Mouse (Mus musculus) testis, adult 2 months (tissue): ENCODE results near the gene Gpr19. TPM values are rescaled to one million over a fixed set of nuclear protein-coding genes. Genes with fewer than 3 reads are reported as not detected.
A peak's percentile ranks its signal among the peaks of the same experiment; 100 is the strongest.

Experiments used
- H3K27ac ChIP-seq: fragments of 200-500 bp; 2 replicates; pipeline ENCODE4 v1.5.1; 2012; ENCODE audit warnings: low read depth, low read length; ENCODE audit not compliant: control insufficient read depth, insufficient read depth
- H3K27me3 ChIP-seq: fragments of 200-500 bp; 2 replicates; pipeline ENCODE4 v1.6.1; 2012; ENCODE audit warnings: mild to moderate bottlenecking, low read length, moderate library complexity; ENCODE audit not compliant: control insufficient read depth, insufficient read depth
- H3K36me3 ChIP-seq: fragments of 200-500 bp; 2 replicates; pipeline ENCODE4 v1.6.1; 2012; ENCODE audit warnings: mild to moderate bottlenecking, low read length; ENCODE audit not compliant: control insufficient read depth, insufficient read depth
- H3K4me1 ChIP-seq: fragments of 200-500 bp; 2 replicates; pipeline ENCODE4 v1.6.1; 2012; ENCODE audit warnings: low read length; ENCODE audit not compliant: control insufficient read depth, insufficient read depth
- H3K4me3 ChIP-seq: fragments of 200-500 bp; 2 replicates; pipeline ENCODE4 v1.5.1; 2012; ENCODE audit warnings: low read depth, mild to moderate bottlenecking, low read length, moderate library complexity, mixed read lengths; ENCODE audit not compliant: control insufficient read depth
- CTCF ChIP-seq: fragments of 200-500 bp; IDR thresholded peaks from 2 replicates; pipeline ENCODE4 v1.5.1; 2012; ENCODE audit warnings: low read depth, mild to moderate bottlenecking, inconsistent platforms, low read length, moderate library complexity; ENCODE audit not compliant: control insufficient read depth, insufficient read depth, insufficient replicate concordance
- POLR2A ChIP-seq: fragments of 200-500 bp; IDR thresholded peaks from 2 replicates; pipeline ENCODE4 v1.6.1; 2012; ENCODE audit warnings: low read depth, mild to moderate bottlenecking, inconsistent platforms, low read length, moderate library complexity; ENCODE audit not compliant: control insufficient read depth
- polyA plus RNA-seq: library from polyadenylated mRNA; depleted of rRNA; stranded (reverse); fragments of >200 nt; gene quantifications from 2 replicates; pipeline ENCODE4 v1.2.3, GENCODE M21; 2012

Gene Gpr19
- polyA plus RNA-seq, 1 experiment: 46.0 TPM

DNA sequence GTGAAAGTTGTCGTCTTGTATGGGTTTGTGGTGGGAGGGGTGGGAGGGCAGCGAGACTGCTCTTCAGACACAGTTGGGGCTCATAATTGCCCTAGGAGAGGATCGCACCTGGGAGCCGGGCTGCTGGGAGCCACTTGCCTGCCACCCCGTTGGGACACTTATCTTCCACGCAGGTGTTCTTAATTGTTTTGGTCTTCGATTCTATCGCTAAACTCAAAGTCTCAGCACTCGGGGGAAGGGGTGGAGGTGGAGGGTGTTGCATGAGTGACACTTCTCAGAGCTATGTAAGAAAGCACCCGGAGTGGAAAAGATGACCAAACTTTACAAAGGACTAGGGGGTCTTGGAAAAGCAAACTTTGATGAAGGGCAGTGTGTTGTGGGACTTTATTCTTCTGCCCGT, 18.3 kb upstream of the Gpr19 start:
- Histone ChIP-seq H3K27ac (no peak overlapping the region), H3K27me3 (peaks cover 3% of the 10 kb centered on the region; the same call in 1 of the 2 replicates), H3K4me1 (peaks cover 11% of the 10 kb centered on the region), H3K36me3 (no peaks in the 10 kb centered on the region), H3K4me3 (peak overlapping the region; percentile 2)
- no peak for TF ChIP-seq POLR2A
- TF ChIP-seq CTCF: no peak

DNA sequence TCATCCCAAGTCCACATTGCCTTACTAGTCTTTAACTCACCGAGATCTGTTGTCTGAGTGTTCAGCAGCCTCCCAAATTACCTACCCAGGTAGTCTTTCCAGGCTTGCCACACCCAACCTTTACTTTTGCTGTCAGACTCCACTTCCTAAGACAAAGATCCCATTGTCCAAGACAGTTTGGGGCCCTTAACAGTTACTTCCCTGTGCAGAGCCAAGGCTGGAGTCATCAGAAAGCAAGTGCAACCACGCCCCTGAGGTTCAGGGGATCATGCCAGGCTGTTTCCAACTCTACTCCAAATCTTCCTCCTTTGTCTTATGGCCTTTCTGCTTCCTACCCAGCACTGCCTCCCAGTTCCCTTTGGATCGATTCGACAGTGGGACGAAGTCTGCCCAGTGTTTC, 16.1 kb upstream of the Gpr19 start:
- H3K4me1 ChIP-seq: no peaks in the 10 kb centered on the region
- no peak overlapping the region for H3K4me3 ChIP-seq
- TF ChIP-seq CTCF (no peak), POLR2A (no peak)
- no peaks in the 10 kb centered on the region for H3K36me3 ChIP-seq
- H3K27me3 ChIP-seq: no peaks in the 10 kb centered on the region
- no peak overlapping the region for H3K27ac ChIP-seq

DNA sequence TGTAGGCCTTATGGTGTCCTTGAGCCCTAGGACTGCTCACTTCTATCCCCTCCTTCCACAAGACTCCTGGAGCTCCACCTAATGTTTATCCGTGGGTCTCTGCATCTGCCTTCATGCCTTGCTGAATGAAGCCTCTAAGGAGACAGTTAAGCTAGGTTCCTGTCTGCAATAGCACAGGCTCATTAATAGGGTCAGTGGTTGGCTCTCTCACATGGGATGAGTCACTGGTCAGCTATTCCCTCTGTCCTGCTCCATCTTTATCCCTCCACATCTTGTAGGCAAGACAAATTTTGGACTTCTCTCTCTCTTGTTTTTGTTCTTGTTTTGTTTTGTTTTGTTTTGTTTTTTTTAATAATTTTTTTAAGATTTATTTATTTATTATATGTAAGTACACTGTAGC, 7.4 kb upstream of the Gpr19 start:
- Histone ChIP-seq H3K36me3 (no peaks in the 10 kb centered on the region), H3K27ac (no peak overlapping the region), H3K4me1 (no peaks in the 10 kb centered on the region), H3K4me3 (no peak overlapping the region), H3K27me3 (no peaks in the 10 kb centered on the region)
- TF ChIP-seq CTCF (no peak), POLR2A (no peak)

DNA sequence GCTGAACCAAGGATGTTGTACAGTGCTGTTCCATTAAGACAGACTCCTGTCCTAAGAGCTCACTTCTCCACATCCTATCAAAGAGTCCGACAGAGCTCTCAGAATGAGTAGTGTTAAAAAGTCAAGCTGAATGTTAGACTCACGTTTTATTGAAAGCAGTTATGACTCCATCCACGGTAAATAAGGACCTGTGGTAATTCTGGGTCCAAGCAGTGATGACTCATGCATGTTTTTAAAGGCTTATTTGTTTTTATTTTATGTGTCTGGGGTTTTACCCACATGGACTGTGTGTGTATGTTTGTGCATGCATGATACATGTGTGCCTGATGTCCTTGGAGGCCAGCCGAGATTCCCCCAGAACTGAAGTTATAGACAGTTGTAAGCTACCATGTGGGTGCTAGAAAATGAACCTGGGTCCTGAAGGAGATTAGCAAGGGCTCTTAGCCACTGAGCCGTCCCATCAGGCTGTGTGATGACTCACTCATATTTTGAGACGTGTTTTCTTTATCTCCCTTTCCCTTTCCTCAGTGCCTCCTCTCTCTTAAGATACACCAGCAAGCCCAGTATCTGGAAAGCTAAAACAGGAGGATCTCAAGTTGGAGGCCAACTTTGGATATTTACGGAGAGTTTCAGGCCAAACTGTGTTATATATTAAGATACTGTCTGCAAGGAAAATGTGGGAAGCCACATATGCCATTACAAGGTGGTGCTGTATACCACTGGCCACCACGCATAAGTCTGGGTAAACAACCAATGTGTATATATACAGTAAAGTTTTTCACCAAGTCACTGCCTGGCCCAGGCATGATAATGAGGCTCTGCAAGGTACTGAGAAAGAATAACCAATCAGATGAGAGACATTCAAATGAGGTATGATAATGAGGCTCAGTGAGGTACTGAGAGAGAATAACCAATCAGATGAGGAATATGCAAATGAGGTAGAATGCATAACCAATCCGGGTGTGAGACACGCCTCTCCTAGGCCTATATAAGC, 5.8 kb upstream of the Gpr19 start:
- no peak overlapping the region for H3K27ac ChIP-seq

DNA sequence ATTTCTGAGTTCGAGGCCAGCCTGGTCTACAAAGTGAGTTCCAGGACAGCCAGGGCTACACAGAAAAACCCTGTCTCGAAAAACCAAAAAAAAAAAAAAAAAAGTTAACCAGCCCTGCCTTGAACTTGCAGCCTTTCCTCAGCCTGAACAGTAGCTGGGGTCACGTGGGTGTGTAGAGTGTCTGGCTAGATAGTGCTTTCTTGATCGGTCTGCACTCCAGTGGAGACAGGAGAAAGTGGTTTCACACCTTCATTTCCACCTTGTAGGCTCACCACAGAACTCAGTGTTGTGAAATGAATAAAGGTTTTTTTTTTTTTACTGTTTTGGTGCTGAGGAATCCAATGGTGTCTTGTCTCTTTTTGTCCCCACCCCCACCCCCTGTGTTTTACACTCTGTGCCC, 5.0 kb upstream of the Gpr19 start:
- Histone ChIP-seq H3K4me3 (no peak overlapping the region), H3K36me3 (no peaks in the 10 kb centered on the region), H3K27ac (no peak overlapping the region), H3K4me1 (peaks cover 2% of the 10 kb centered on the region; the same call in 1 of the 2 replicates), H3K27me3 (no peaks in the 10 kb centered on the region)
- TF ChIP-seq CTCF (no peak), POLR2A (no peak)

More for the DNA sequence above, 5.8 kb upstream of the Gpr19 start:
- H3K36me3 ChIP-seq: no peaks in the 10 kb centered on the region
- H3K27me3 ChIP-seq: no peaks in the 10 kb centered on the region
- H3K4me1 ChIP-seq: no peaks in the 10 kb centered on the region
- H3K4me3 ChIP-seq: no peak overlapping the region
- TF ChIP-seq CTCF: no peak
- TF ChIP-seq POLR2A: no peak

DNA sequence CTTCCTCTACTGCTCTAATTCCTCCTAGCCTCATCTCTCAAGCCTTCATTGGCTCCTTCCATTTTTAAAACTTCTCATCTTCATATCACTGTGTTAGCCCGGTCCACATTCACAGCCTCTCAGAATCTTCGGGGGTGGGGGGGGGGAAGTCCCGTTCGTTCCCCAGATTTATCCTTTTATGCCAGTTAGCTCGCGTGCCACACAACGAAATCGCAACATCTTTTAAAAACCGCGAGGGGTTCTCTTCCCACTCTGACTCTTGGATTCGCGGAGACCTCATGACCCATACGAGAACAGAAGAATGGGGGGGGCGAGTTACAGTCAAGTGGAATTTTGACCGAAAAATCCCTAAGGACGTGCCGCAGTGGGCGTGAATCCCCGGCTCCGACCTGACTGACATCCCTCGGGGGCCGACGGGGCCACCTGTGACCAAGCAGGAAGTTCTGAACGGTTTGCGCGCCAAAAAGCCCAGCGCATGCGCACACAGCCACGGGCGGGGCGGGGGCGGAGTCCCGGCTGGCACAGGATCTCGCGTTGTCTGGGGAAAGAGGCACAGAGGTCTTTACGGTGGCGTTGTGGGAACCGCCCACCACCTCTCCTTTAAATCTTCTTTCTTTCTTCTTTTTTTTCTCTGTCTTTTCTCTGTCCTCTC, 809 bp downstream of the Gpr19 start:
- TF ChIP-seq POLR2A (peak; percentile 93), CTCF (no peak)
- Histone ChIP-seq H3K36me3 (no peaks in the 10 kb centered on the region; the same call in 1 of the 2 replicates), H3K4me3 (peak overlapping the region; percentile 99), H3K27me3 (no peaks in the 10 kb centered on the region), H3K4me1 (peaks cover 6% of the 10 kb centered on the region), H3K27ac (peak overlapping the region; percentile 99)
